Mouse (Mus musculus) lung, embryonic 16.5 days (tissue): ENCODE measurements at regions not wholly inside any gene's neighbourhood (a gene's known extent, or its start where the extent isn't known, plus 50 kb on each side); places are given as distances from the start of the nearest gene placed in this dataset. TPM values are rescaled to one million over a fixed set of nuclear protein-coding genes. Genes with fewer than 3 reads are reported as not detected.

Experiments used
- ATAC-seq: fragments of 200-750 bp; cut with Nextera tagmentation; 2 replicates; pipeline ENCODE4 v1.8.0; 2017; ENCODE audit warnings: low read depth, mild to moderate bottlenecking, moderate library complexity
- H3K27ac ChIP-seq: fragments of 300-500 bp; sonication (generic); 2 replicates; pipeline ENCODE4 v1.5.1; 2014; ENCODE audit warnings: mild to moderate bottlenecking, control low read depth, low read length
- H3K27me3 ChIP-seq: fragments of 300-500 bp; sonication (generic); 2 replicates; pipeline ENCODE4 v1.6.1; 2014; ENCODE audit warnings: low read depth, low read length, mixed read lengths; ENCODE audit not compliant: control insufficient read depth, insufficient read depth
- H3K36me3 ChIP-seq: fragments of 300-500 bp; sonication (generic); 2 replicates; pipeline ENCODE4 v1.6.1; 2014; ENCODE audit warnings: low read length; ENCODE audit not compliant: control insufficient read depth, insufficient read depth
- H3K4me1 ChIP-seq: fragments of 300-500 bp; sonication (generic); replicated peaks from 2 replicates; pipeline ENCODE4 v1.6.1; 2014; ENCODE audit warnings: low read length, mixed read lengths; ENCODE audit not compliant: control insufficient read depth, insufficient read depth
- H3K4me2 ChIP-seq: fragments of 300-500 bp; sonication (generic); 2 replicates; pipeline ENCODE4 v1.6.1; 2014; ENCODE audit warnings: low read depth, low read length, control low read depth
- H3K4me3 ChIP-seq: fragments of 300-500 bp; sonication (generic); 2 replicates; pipeline ENCODE4 v1.5.1; 2014; ENCODE audit warnings: mild to moderate bottlenecking, low read length, control low read depth
- H3K9ac ChIP-seq: fragments of 300-500 bp; sonication (generic); 2 replicates; pipeline ENCODE4 v1.6.1; 2014; ENCODE audit warnings: low read length, control low read depth
- H3K9me3 ChIP-seq: fragments of 300-500 bp; sonication (generic); 2 replicates; pipeline ENCODE4 v1.6.1; 2016; ENCODE audit warnings: low read length; ENCODE audit not compliant: control insufficient read depth
- WGBS: fragments of 180-500 bp; shearing (Covaris S2); extraction: QIAGEN DNeasy Blood & Tissue Kit; methylation state at CpG from one replicate; pipeline ENCODE4 v1.1.7; 2014; 5-methylcytosine and 5-hydroxymethylcytosine counted together
- microRNA-seq: library from miRNA; unstranded; fragments of <30 nt; microRNA quantifications from one replicate; pipeline ENCODE4, GENCODE M21; 2016

DNA sequence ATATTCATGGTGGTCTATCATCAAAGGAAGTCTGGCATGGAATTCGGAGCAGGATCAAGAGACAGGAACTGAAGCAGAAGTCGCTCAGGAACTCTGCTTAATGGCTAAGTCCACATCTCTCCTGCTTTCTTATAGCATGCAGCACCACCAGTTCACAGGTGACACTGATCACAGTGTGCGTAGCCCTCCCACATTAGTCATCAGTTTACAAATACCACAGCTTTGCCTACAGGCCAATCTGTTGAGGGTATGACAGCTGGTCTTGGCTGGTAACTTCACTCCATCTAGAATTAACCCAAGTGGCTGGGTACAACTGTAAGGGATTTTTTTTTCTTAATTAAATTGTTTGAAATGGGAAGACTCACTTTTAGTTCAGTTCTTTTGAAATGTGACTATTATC lies 1219.1 kb downstream of the A830018L16Rik start:
- no peak overlapping the region for H3K4me2 ChIP-seq
- WGBS: 84% methylated on average over 3 of the region's 3 CpGs

GRCm38 (mm10) chr1:12636326-12637147 lies 1222.6 kb downstream of the A830018L16Rik start:
- Histone ChIP-seq H3K36me3 (no peaks in the 10 kb centered on the region), H3K4me3 (no peak overlapping the region)
- WGBS: 57% methylated on average over 9 of the region's 9 CpGs

More for the DNA sequence above, 1219.1 kb downstream of the A830018L16Rik start:
- ATAC-seq: no peak
- no peaks in the 10 kb centered on the region for H3K27me3 ChIP-seq
- H3K9ac ChIP-seq: no peak overlapping the region
- H3K27ac ChIP-seq: no peak overlapping the region
- no peak overlapping the region for H3K4me3 ChIP-seq
- H3K4me1 ChIP-seq: no peaks in the 10 kb centered on the region
- no peaks in the 10 kb centered on the region for H3K9me3 ChIP-seq
- H3K36me3 ChIP-seq: no peaks in the 10 kb centered on the region

GRCm38 (mm10) chr1:12640983-12641382 lies 1227.1 kb downstream of the A830018L16Rik start:
- WGBS: 46% methylated on average over 4 of the region's 4 CpGs
- Histone ChIP-seq H3K27ac (no peak overlapping the region), H3K4me2 (no peak overlapping the region), H3K9ac (no peak overlapping the region), H3K4me1 (no peaks in the 10 kb centered on the region), H3K36me3 (no peaks in the 10 kb centered on the region), H3K27me3 (no peaks in the 10 kb centered on the region), H3K4me3 (no peak overlapping the region), H3K9me3 (no peaks in the 10 kb centered on the region)
- peak; percentile 45; the same call in 1 of the 2 replicates for ATAC-seq

More at GRCm38 (mm10) chr1:12636326-12637147, 1222.6 kb downstream of the A830018L16Rik start:
- Histone ChIP-seq H3K4me2 (no peak overlapping the region), H3K27ac (no peak overlapping the region), H3K27me3 (no peaks in the 10 kb centered on the region), H3K9ac (no peak overlapping the region), H3K4me1 (no peaks in the 10 kb centered on the region), H3K9me3 (no peaks in the 10 kb centered on the region)
- no peak for ATAC-seq

Small RNAs in the stretch of these regions (microRNA-seq; reads per million reads assigned to microRNA genes)
- gene Mir6341: not detected
